Mouse (Mus musculus) intestine, embryonic 16.5 days (tissue): ENCODE data around the gene Glo1. TPM values are rescaled to one million over a fixed set of nuclear protein-coding genes. Genes with fewer than 3 reads are reported as not detected.
"Not testable (repeated sequence)": the region's sequence is repeated elsewhere in the genome, so short reads cannot be mapped to it uniquely, and the experiment has no call there.

ENCODE experiments used
- ATAC-seq: fragments of 200-750 bp; cut with Nextera tagmentation; 2 replicates; pipeline ENCODE4 v1.8.0; 2017; ENCODE audit warnings: moderate TSS enrichment, moderate library complexity
- H3K27ac ChIP-seq: fragments of 300-500 bp; sonication (generic); 2 replicates; pipeline ENCODE4 v1.5.1; 2014; ENCODE audit warnings: mild to moderate bottlenecking, low read length
- H3K27me3 ChIP-seq: fragments of 300-500 bp; sonication (generic); replicated peaks from 2 replicates; pipeline ENCODE4 v1.6.1; 2014; ENCODE audit warnings: low read length, control low read depth, mixed read lengths; ENCODE audit not compliant: control insufficient read depth, insufficient read depth
- H3K36me3 ChIP-seq: fragments of 300-500 bp; sonication (generic); 2 replicates; pipeline ENCODE4 v1.6.1; 2014; ENCODE audit warnings: low read length, control low read depth; ENCODE audit not compliant: control insufficient read depth, insufficient read depth
- H3K4me1 ChIP-seq: fragments of 300-500 bp; sonication (generic); 2 replicates; pipeline ENCODE4 v1.6.1; 2014; ENCODE audit warnings: low read length, control low read depth, mixed read lengths; ENCODE audit not compliant: control insufficient read depth, insufficient read depth
- H3K4me2 ChIP-seq: fragments of 300-500 bp; sonication (generic); 2 replicates; pipeline ENCODE4 v1.6.1; 2014; ENCODE audit warnings: low read depth, low read length, control low read depth
- H3K4me3 ChIP-seq: fragments of 300-500 bp; sonication (generic); 2 replicates; pipeline ENCODE4 v1.5.1; 2014; ENCODE audit warnings: mild to moderate bottlenecking, low read length
- H3K9ac ChIP-seq: fragments of 300-500 bp; sonication (generic); 2 replicates; pipeline ENCODE4 v1.6.1; 2014; ENCODE audit warnings: low read depth, low read length
- H3K9me3 ChIP-seq: fragments of 300-500 bp; sonication (generic); 2 replicates; pipeline ENCODE4 v1.6.1; 2016; ENCODE audit warnings: low read length, control low read depth; ENCODE audit not compliant: control insufficient read depth
- WGBS: fragments of 180-500 bp; shearing (Covaris S2); extraction: QIAGEN DNeasy Blood & Tissue Kit; methylation state at CpG from one replicate; pipeline ENCODE4 v1.1.7; 2014; 5-methylcytosine and 5-hydroxymethylcytosine counted together
- polyA plus RNA-seq: library from polyadenylated mRNA; unstranded; fragments of >200 nt; fragmentation: Nextera tagmentation; extraction: Ambion mirVana; gene quantifications from 2 replicates; pipeline ENCODE4 v1.2.1, GENCODE M21; 2015

The Glo1 gene
- polyA plus RNA-seq, 1 experiment from 2014 or later = 240 TPM

DNA sequence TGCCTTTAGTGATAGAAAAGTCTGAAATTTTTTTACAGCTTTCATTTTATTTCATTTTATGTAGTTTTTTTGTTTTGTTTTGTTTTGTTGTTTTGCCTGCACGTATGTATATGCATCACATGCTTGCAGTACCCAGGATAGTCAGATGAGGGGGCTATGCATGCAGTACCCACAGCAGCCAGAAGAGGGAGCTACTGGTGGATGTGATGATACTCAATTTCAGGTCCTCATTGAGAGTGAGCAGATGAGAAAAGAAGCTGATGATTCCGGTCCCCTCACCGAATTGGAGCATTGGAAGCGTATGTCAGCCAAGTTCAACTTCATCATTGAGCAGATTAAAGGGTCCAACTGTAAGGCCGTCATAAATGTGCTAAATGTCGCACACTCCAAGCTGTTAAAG, 26.3 kb upstream of the Glo1 start:
- Histone ChIP-seq H3K4me1 (no peaks in the 10 kb centered on the region), H3K36me3 (peaks cover 2% of the 10 kb centered on the region; the same call in 1 of the 2 replicates), H3K4me3 (no peak overlapping the region), H3K4me2 (no peak overlapping the region), H3K27me3 (no peaks in the 10 kb centered on the region), H3K9me3 (peaks cover 8% of the 10 kb centered on the region; the same call in 1 of the 2 replicates), H3K9ac (no peak overlapping the region), H3K27ac (no peak overlapping the region)
- WGBS = 94% methylated on average over 6 of the region's 6 CpGs
- no peak for ATAC-seq

DNA sequence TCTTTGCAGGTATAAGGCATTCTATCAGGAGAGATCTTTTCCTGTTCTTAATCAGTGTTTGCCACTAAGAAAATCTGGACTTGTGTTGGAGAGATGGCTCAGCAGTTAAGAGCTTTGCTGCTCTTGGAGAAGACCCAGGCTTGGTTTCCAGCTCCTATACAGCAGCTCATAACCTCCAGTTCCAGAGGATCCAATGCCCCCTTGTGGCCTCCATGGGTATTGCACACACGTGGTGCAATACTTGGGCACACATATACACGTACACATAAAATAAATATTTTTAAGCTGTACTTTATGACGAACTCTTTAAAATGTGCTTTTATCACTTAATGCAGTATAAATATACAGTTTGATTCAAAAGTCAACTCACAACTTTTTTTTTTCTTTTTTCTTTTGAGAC, 22.1 kb upstream of the Glo1 start:
- no peak for ATAC-seq
- H3K9ac ChIP-seq = no peak overlapping the region
- 97% methylated on average over 3 of the region's 3 CpGs for WGBS
- H3K4me3 ChIP-seq = no peak overlapping the region
- peaks cover 2% of the 10 kb centered on the region; the same call in 1 of the 2 replicates for H3K36me3 ChIP-seq
- no peak overlapping the region for H3K27ac ChIP-seq
- H3K9me3 ChIP-seq = peaks cover 8% of the 10 kb centered on the region; the same call in 1 of the 2 replicates
- no peaks in the 10 kb centered on the region for H3K27me3 ChIP-seq
- no peak overlapping the region for H3K4me2 ChIP-seq
- H3K4me1 ChIP-seq = no peaks in the 10 kb centered on the region

DNA sequence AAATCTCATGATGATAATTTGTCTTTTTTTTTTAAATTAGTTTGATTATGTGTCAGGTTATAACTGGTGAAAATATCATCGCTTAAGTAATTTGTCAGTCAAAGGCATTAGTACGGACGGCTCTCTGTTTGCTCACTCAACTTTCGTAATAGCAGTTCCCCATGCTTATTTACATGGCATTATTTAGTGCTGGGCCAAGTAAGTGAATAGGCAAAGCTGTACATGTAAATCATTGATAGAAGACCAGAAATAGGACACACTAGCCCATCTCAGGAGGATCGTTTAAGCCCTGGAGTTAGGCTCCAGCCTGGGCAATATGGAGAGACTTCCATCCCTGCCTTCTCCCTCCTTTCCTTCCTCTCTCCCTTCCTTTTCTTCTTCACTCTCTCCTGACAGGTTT, 14.2 kb upstream of the Glo1 start:
- H3K4me2 ChIP-seq = no peak overlapping the region
- no peaks in the 10 kb centered on the region for H3K9me3 ChIP-seq
- no peaks in the 10 kb centered on the region for H3K36me3 ChIP-seq
- 84% methylated on average over 5 of the region's 5 CpGs for WGBS
- no peak overlapping the region for H3K27ac ChIP-seq
- H3K4me1 ChIP-seq = peaks cover 4% of the 10 kb centered on the region; the same call in 1 of the 2 replicates
- H3K9ac ChIP-seq = no peak overlapping the region
- no peaks in the 10 kb centered on the region for H3K27me3 ChIP-seq
- no peak overlapping the region for H3K4me3 ChIP-seq
- no peak for ATAC-seq

DNA sequence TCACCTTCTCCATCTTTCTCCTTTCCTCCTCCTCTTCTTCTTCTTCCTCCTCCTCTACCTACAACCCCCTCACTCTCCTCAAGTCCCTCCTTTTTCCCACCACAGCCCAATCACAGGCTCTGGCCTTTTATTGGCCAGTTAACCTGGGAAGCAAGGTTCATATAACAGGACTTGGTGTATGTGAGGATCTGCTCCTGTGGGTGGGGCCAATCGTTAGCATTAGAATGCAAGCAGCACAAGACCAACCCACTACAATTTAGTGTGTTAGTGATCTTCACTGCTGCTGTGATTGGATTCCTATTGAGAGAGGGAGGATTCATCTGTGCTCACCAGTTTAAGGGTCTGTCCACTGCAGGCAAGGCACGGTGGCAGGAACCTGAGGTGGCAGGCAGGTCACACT, 12.3 kb upstream of the Glo1 start:
- WGBS = 37% methylated on average over 2 of the region's 2 CpGs
- no peak overlapping the region for H3K27ac ChIP-seq
- no peak overlapping the region for H3K4me2 ChIP-seq
- no peak overlapping the region for H3K4me3 ChIP-seq
- no peaks in the 10 kb centered on the region for H3K36me3 ChIP-seq
- H3K9ac ChIP-seq = no peak overlapping the region
- no peak for ATAC-seq
- H3K4me1 ChIP-seq = peaks cover 4% of the 10 kb centered on the region; the same call in 1 of the 2 replicates
- no peaks in the 10 kb centered on the region for H3K9me3 ChIP-seq
- H3K27me3 ChIP-seq = no peaks in the 10 kb centered on the region

DNA sequence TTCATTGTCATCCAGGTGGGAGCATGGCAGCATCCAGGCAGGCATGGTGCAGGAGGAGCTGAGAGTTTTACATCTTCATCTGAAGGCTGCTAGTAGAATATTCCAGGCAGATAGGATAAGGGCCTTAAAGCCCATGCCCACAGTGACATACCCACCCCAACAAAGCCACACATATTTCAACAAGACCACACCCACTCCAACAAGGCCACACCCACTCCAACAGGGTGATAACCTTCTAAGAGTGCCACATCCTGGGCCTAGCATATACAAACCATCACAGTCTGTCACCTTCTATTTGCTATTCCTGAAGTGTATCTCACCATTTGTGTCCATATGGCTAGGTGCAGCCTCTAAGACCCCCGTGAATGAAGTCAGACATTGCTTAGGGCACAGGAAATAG, 11.0 kb upstream of the Glo1 start:
- no peak overlapping the region for H3K4me2 ChIP-seq
- WGBS = 52% methylated on average over 1 of the region's 1 CpGs
- H3K9ac ChIP-seq = no peak overlapping the region
- H3K4me3 ChIP-seq = no peak overlapping the region
- no peaks in the 10 kb centered on the region for H3K36me3 ChIP-seq
- H3K4me1 ChIP-seq = peaks cover 4% of the 10 kb centered on the region; the same call in 1 of the 2 replicates
- H3K27ac ChIP-seq = no peak overlapping the region
- no peaks in the 10 kb centered on the region for H3K27me3 ChIP-seq
- H3K9me3 ChIP-seq = no peaks in the 10 kb centered on the region
- ATAC-seq = no peak

DNA sequence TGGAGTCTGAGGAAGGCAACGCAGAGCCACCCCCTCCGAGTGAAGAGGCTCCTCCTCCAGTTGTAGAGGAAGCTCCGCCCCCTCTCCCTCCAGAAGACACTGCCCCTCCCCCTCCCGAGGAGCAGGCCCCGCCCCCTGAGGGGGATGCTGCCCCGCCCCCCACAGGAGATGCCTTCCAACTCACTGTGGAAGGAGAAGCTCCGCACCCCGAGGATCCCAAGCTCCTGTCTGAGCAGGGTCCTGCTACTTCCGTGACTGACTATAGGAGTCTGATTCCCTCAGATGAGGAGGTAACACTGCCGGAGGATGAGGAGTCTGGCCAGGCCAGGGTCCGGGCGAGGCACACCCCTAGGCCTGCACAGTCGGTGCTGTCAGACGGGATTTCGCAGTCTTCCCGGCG, 8.7 kb upstream of the Glo1 start:
- no peak overlapping the region for H3K27ac ChIP-seq
- no peaks in the 10 kb centered on the region for H3K36me3 ChIP-seq
- H3K4me3 ChIP-seq = peak overlapping the region; percentile 23
- WGBS = 23% methylated on average over 17 of the region's 17 CpGs
- H3K27me3 ChIP-seq = no peaks in the 10 kb centered on the region
- H3K4me1 ChIP-seq = peaks cover 4% of the 10 kb centered on the region; the same call in 1 of the 2 replicates
- peak overlapping the region; percentile 26 for H3K4me2 ChIP-seq
- no peaks in the 10 kb centered on the region for H3K9me3 ChIP-seq
- peak overlapping the region; percentile 27 for H3K9ac ChIP-seq
- peak; percentile 21; the same call in 1 of the 2 replicates for ATAC-seq

- not testable (repeated sequence) for H3K9ac ChIP-seq, H3K27ac ChIP-seq, H3K4me2 ChIP-seq, H3K36me3 ChIP-seq, H3K27me3 ChIP-seq, H3K4me1 ChIP-seq, H3K9me3 ChIP-seq, H3K4me3 ChIP-seq
- no CpG with 5 or more reads among the region's 20 CpGs for WGBS
- peak; percentile 45; the same call in 1 of the 2 replicates for ATAC-seq
Measured at GRCm38 (mm10) chr17:30624132-30624531, 2.5 kb downstream of the Glo1 start, which contains the start of gene Dnah8. Gene Dnah8, plus strand, starts transcription at chr17:30624354.

DNA sequence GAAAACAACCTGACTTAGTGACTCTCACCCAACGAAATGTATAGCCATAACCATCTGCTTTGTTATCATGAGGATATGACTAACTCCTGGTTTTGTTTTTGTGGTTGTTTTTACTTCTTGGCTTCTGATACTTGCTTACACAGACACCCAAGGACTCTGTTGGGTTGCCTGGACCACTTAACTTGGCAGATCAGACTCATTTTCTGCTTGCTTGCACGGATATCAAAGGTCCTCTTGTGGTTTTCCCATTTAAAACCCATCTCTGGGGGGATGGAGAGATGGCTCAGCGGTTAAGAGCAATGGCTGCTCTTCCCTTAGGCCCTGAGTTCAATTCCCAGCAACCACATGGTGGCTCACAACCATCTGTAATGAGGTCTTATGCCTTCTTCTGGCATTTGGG, 3.5 kb downstream of the Glo1 start:
- Histone ChIP-seq H3K9ac (no peak overlapping the region), H3K36me3 (no peaks in the 10 kb centered on the region), H3K27ac (no peak overlapping the region), H3K9me3 (no peaks in the 10 kb centered on the region), H3K4me1 (0 out of 2 replicates have a peak, but pooled peaks cover 7% of the 10 kb centered on the region), H3K27me3 (no peaks in the 10 kb centered on the region), H3K4me3 (no peak overlapping the region), H3K4me2 (no peak overlapping the region)
- ATAC-seq = no peak
- 90% methylated on average over 3 of the region's 3 CpGs for WGBS

- H3K36me3 ChIP-seq = no peaks in the 10 kb centered on the region
- no peak overlapping the region for H3K9ac ChIP-seq
- H3K4me3 ChIP-seq = no peak overlapping the region
- ATAC-seq = no peak
- no peak overlapping the region for H3K4me2 ChIP-seq
- H3K9me3 ChIP-seq = no peaks in the 10 kb centered on the region
- no peaks in the 10 kb centered on the region for H3K27me3 ChIP-seq
- H3K27ac ChIP-seq = no peak overlapping the region
- WGBS = 71% methylated on average over 4 of the region's 4 CpGs
- H3K4me1 ChIP-seq = 0 out of 2 replicates have a peak, but pooled peaks cover 7% of the 10 kb centered on the region
Measured at GRCm38 (mm10) chr17:30621450-30621849, 5.2 kb downstream of the Glo1 start.

- ATAC-seq = peak; percentile 65
Measured at GRCm38 (mm10) chr17:30620548-30620947, 6.1 kb downstream of the Glo1 start.

More at GRCm38 (mm10) chr17:30620548-30620947, 6.1 kb downstream of the Glo1 start:
- H3K9me3 ChIP-seq = no peaks in the 10 kb centered on the region
- 13% methylated on average over 2 of the region's 2 CpGs for WGBS
- H3K36me3 ChIP-seq = no peaks in the 10 kb centered on the region
- H3K4me3 ChIP-seq = no peak overlapping the region
- H3K9ac ChIP-seq = no peak overlapping the region
- H3K27me3 ChIP-seq = no peaks in the 10 kb centered on the region
- H3K27ac ChIP-seq = no peak overlapping the region
- 0 out of 2 replicates have a peak, but pooled peaks cover 7% of the 10 kb centered on the region for H3K4me1 ChIP-seq
- H3K4me2 ChIP-seq = no peak overlapping the region
